Mouse (Mus musculus) kidney, adult 2 months (tissue): ENCODE data around the gene Ppef2.

Source experiments
- CTCF ChIP-seq: fragments of 200-500 bp; conservative IDR thresholded peaks from 2 replicates; pipeline ENCODE4 v1.5.1; 2011; ENCODE audit warnings: low read depth, mild to moderate bottlenecking, control low read depth, low read length, moderate library complexity, mixed read lengths; ENCODE audit not compliant: insufficient read depth, insufficient read length
- POLR2A ChIP-seq: fragments of 200-500 bp; IDR thresholded peaks from one replicate; pipeline ENCODE4 v1.6.1; 2011; ENCODE audit warnings: low read depth, low read length, control low read depth

DNA sequence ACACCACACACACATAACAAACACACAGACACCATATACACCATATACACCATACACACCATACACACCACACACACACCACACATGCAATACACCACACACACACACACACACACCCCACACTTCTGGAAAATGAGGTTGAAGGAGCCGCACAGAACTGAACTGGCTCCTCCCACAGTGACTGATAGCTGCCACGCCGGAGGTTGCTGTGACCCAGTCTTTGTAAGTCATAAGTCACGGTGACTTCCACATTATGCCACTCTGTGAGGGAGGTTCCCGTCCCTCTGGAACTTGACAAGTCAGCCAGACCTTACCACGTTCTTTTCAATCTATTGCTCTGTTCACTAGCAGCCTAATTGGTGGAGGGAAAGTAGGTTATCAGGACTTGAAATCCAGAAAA lies 1.6 kb downstream of the Ppef2 start:
- TF ChIP-seq CTCF, result no peak
- TF ChIP-seq POLR2A, result no peak
